Mouse (Mus musculus): ENCODE measurements at regions not wholly inside any gene's neighbourhood (a gene's known extent, or its start where the extent isn't known, plus 50 kb on each side); places are given as distances from the start of the nearest gene placed in this dataset.

DNA sequence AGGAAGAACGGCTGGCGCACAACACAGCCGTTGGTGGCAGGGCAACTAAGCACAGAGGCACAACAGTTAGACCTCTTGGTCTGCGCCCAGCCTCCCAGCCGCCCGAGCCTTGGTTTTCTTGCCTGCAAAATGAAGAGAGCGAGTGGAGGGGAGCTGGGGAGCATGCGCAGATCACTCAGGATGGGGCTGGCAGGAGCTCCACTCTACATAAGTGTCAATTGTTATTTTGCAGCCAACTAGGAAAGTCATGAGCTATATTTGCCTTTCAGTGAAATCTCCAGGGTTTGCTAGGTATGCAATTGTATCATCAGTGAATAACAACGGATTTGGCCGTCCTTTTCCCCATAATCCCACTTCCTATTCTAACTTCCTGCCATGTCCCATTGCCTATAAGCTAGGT lies 51.6 kb upstream of the Eps8l3 start:
- TF ChIP-seq CTCF (IDR thresholded peaks at IDR 0.05; ENCODE audit: borderline replicate concordance, insufficient read depth, low read length), result no peak
- TF ChIP-seq POLR2A (IDR thresholded peaks at IDR 0.05; ENCODE audit: low read depth, low read length), result no peak
